Mouse (Mus musculus) heart, adult 2 months (tissue): ENCODE data around the gene Psmd9. TPM values are rescaled to one million over a fixed set of nuclear protein-coding genes. Genes with fewer than 3 reads are reported as not detected.

ENCODE experiments used
- DNase-seq, 2 experiments: peaks; one replicate each; pipeline ENCODE4 v3.0.0; 2021
- H3K27ac ChIP-seq: fragments of 200-600 bp; 2 replicates; pipeline ENCODE4 v1.8.1; 2022
- H3K27me3 ChIP-seq: fragments of 200-500 bp; 2 replicates; pipeline ENCODE4 v1.6.1; 2012; ENCODE audit warnings: mild to moderate bottlenecking, low read length, inconsistent platforms, mixed read lengths; ENCODE audit not compliant: control insufficient read depth, insufficient read depth
- H3K36me3 ChIP-seq: fragments of 200-500 bp; 2 replicates; pipeline ENCODE4 v1.6.1; 2012; ENCODE audit warnings: low read length, inconsistent platforms; ENCODE audit not compliant: control insufficient read depth, insufficient read depth
- H3K4me1 ChIP-seq: fragments of 200-500 bp; 2 replicates; pipeline ENCODE4 v1.6.1; 2011; ENCODE audit warnings: low read length; ENCODE audit not compliant: control insufficient read depth, insufficient read depth
- H3K4me3 ChIP-seq: fragments of 200-600 bp; 2 replicates; pipeline ENCODE4 v1.8.1; 2022
- H3K79me2 ChIP-seq: fragments of 200-500 bp; replicated peaks from 2 replicates; pipeline ENCODE4 v1.6.1; 2012; ENCODE audit warnings: mild to moderate bottlenecking, inconsistent platforms, low read length, moderate library complexity, mixed read lengths; ENCODE audit not compliant: control insufficient read depth, insufficient read depth
- H3K9ac ChIP-seq: fragments of 200-500 bp; 2 replicates; pipeline ENCODE4 v1.6.1; 2012; ENCODE audit warnings: low read depth, mild to moderate bottlenecking, control low read depth, inconsistent platforms, low read length, mixed read lengths
- CTCF ChIP-seq: fragments of 200-600 bp; IDR thresholded peaks from 2 replicates; pipeline ENCODE4 v1.8.1; 2022; ENCODE audit warnings: antibody characterized with exemption, mild to moderate bottlenecking, moderate library complexity
- EP300 ChIP-seq: fragments of 200-500 bp; IDR thresholded peaks from 2 replicates; pipeline ENCODE4 v1.6.1; 2011; ENCODE audit warnings: low read depth, low read length, control low read depth; ENCODE audit not compliant: insufficient read depth
- POLR2A ChIP-seq: fragments of 200-500 bp; IDR thresholded peaks from 2 replicates; pipeline ENCODE4 v1.6.1; 2011; ENCODE audit warnings: mild to moderate bottlenecking, low read depth, low read length, control low read depth; ENCODE audit not compliant: insufficient read depth
- WGBS: fragments of 180-500 bp; shearing (Covaris S2); methylation state at CpG from one replicate; pipeline ENCODE4 v1.1.7; 2018; 5-methylcytosine and 5-hydroxymethylcytosine counted together
- intact Hi-C: fragments of 180-260 bp; cut with DNase I; formaldehyde crosslinking; loops from one replicate; pipeline ENCODE4 v1.15.1; 2025
- polyA plus RNA-seq: library from polyadenylated mRNA; depleted of rRNA; stranded (reverse); fragments of >200 nt; gene quantifications from 2 replicates; pipeline ENCODE4 v1.2.3, GENCODE M21; 2012
- total RNA-seq, 2 experiments: library from RNA; stranded (reverse); gene quantifications; 2 replicates each; pipeline ENCODE4 v1.2.3; 2021

The Psmd9 gene
- total and polyA plus RNA-seq, 3 experiments, result 13.3 to 16.4 (median 14.8) TPM

DNA sequence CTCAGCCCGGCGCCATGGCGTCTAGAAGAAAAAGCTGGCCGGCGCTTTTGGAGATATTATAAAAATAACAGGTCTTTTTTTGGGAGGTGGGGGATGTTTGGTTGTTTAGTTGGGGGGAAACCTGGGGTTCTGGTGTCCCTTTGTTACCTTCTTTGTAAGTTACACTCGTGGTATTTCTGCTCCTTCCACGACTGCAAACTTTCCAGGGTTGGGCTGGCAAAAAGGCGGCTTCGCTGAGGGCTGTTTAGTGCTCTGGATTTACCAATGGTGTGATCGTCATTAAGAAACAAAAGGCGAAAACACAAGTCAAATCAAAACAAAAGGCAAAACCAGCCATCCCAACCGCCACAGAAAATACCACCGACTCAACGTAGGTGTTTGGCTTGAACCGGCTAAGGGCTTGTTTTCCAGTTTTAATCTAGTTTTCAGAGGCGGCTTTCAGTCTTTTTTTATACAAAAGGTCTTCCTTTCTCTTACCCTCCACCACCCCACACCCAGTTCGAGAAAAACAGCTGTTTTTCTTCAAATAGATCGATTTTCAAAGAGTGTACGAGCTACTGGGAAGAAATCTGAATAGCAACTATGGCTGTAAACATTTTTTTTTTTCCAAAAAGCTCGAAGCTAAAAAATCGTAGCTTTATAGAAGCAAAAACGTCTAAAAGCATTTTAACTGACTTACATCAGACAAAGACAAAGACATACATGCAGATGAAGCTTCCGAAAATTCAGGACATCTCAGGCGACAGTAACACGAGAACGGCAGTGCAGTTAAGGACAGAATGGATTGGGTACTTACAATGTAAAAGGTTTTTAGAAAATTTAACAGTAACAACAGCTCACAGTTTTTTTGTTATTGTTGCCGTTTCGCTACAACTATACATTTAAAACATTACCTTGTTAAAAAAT, 29.2 kb upstream of the Psmd9 start:
- H3K4me3 ChIP-seq, result peak overlapping the region; percentile 61
- H3K4me1 ChIP-seq, result peaks cover 16% of the 10 kb centered on the region
- peak; percentile 37 to 57 for DNase-seq
- peak overlapping the region; percentile 100 for H3K9ac ChIP-seq
- intact Hi-C loops, result no loop called here
- H3K79me2 ChIP-seq, result peaks cover 6% of the 10 kb centered on the region; the same call in 1 of the 2 replicates
- under 1% methylated on average over 28 of the region's 28 CpGs for WGBS
- peak overlapping the region; percentile 100 for H3K27ac ChIP-seq
- TF ChIP-seq CTCF (no peak), EP300 (no peak), POLR2A (no peak)
- peaks cover 10% of the 10 kb centered on the region for H3K36me3 ChIP-seq
- H3K27me3 ChIP-seq, result no peaks in the 10 kb centered on the region

DNA sequence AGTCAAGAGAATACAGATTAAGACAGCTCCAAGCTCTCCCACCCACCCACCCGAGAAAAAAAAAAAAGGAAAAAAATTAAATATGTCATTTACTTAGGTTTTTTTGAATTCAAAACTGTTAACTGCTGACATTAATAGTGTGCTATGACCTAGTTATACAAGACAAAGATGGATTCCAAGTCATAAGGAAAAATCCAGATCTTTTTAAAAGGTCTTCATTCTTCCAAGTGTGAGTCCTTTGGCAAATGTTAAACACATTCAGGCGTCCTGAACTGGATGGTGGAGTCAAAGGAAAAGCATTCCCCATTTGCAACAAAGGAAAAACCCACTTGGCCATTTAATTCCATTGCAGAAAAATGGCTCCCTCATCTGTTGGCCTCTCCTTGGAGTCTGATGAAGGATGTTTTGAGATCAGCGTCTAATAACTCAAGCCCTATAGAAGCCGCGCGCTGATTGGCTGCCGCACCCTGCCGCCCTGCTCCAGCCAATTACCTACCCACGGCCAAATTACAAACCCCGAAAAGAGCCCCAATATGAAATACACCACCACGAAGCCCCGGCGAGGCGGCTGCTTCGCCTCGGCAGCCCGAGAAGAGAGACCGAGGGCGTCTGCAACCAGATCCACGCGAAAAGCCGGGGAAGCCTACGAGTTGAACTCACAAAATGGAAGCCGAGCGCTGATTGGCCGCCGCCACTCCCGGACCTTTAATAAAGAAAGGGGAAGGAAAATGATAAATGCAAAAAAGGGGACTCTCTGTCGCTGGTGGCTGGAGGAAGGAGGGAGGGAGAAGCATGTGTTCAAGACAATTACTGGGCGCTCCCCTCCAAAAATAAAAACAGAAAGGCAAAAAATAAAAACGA, 28.3 kb upstream of the Psmd9 start:
- H3K4me3 ChIP-seq, result peak overlapping the region; percentile 61
- intact Hi-C loops, result no loop called here
- WGBS, result under 1% methylated on average over 31 of the region's 31 CpGs
- peak overlapping the region; percentile 76 for H3K9ac ChIP-seq
- H3K27ac ChIP-seq, result peak overlapping the region; percentile 100
- no peaks in the 10 kb centered on the region for H3K27me3 ChIP-seq
- H3K36me3 ChIP-seq, result peaks cover 10% of the 10 kb centered on the region
- H3K4me1 ChIP-seq, result peaks cover 14% of the 10 kb centered on the region
- peak; percentile 94 to 96 for DNase-seq
- TF ChIP-seq EP300 (peak; percentile 67; the same call in 1 of the 2 replicates), CTCF (peak; percentile 10; the same call in 1 of the 2 replicates), POLR2A (peak; percentile 99; the same call in 1 of the 2 replicates)
- peaks cover 6% of the 10 kb centered on the region; the same call in 1 of the 2 replicates for H3K79me2 ChIP-seq

DNA sequence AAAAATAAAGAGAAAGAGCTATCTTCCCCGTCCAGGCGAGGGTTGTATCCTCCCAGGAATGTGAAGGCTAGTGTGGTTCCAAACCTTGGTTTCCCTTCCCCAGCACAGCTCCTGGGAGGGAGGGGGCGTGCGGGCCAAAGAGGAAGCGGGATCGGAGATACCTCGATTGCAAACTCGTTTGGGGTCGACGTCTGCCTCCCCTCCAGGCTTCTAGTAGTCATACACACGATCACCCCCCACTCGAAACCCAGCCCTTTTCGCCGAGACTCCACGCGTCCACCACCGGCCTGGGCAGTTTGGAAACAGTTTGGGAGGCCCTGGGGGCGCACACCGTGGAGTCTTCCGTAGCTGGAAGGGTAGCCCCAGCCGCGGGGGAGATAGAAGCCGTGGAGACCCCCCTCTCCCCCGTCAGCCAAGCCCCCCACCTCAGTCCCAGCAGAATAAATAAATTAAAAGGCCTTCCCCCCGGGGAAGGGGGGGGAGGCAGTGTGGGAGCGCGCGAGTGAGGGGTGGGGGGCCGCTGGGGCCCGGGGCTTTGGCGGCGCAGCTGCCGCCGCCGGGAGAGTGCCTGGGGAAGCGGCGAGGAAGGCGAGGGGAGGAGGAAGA, 27.6 kb upstream of the Psmd9 start:
- under 1% methylated on average over 37 of the region's 38 CpGs for WGBS

DNA sequence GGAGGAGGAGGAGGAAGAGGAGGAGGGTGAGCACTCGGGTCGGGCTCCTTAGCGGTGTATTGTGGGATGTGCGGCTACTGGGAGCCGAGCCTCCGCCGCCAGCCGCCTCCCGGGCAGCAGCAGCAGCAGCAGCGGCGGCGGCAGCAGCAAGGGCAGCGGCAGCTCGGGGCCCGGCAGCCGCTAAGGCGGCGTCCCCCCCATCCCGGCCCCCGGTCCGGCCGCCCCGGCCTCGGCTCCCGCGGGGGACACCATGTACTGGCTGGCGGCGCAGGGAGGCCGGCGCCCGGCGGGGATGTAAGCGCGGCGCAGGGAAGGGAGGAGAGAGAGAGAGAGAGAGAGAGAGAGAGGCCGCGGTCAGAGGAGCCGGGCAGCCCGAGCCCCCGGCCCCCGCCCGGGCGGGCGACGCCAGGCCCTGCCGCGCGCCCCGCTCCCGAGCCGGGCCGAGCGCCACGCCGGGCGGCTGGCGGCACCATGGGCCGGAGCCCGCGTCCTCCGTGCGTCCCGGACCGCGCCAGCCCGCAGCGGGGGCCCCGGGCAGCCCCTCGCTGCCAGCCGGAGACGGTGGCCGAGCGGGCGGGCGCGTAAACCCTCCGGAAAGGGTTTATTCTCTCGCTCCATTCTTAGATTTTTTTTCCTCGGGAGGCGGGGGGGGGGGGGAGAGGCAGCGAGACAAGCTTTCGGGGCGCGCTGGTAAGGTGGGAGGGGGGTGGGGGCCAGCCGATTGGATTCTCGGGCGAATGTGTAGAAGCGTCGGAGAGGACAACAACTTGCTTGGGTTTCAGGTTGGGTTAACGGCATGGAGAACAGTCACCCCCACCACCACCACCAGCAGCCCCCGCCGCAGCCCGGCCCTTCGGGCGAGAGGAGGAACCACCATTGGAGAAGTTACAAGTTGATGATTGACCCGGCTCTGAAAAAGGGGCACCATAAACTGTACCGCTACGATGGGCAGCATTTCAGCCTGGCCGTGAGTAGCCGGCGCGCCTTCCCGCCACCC, 26.8 kb upstream of the Psmd9 start, which contains the start of gene Setd1b:
Setd1b (plus strand) TSS at position 33 of the 997 bp plus-strand sequence.
- peaks cover 7% of the 10 kb centered on the region for H3K36me3 ChIP-seq
- H3K27ac ChIP-seq, result peak within 1 kb of the TSS; percentile 100
- peaks cover 6% of the 10 kb centered on the region for H3K4me1 ChIP-seq
- under 1% methylated on average over 73 of the region's 103 CpGs for WGBS
- H3K4me3 ChIP-seq, result peak within 1 kb of the TSS; percentile 61
- H3K27me3 ChIP-seq, result no peaks in the 10 kb centered on the region
- peak; percentile 80 to 83 for DNase-seq
- intact Hi-C loops, result loop anchor here (1.0 kb wide), 1 partner anchor 8 kb away; no protein-coding TSS in a partner anchor
- peaks cover 6% of the 10 kb centered on the region for H3K79me2 ChIP-seq
- peak; percentile 61 for TF ChIP-seq POLR2A
- TF ChIP-seq EP300, result 0 out of 2 replicates have a peak, but pooled peaks have one; percentile 10
- peak; percentile 11; the same call in 1 of the 2 replicates for TF ChIP-seq CTCF
- H3K9ac ChIP-seq, result peak within 1 kb of the TSS; percentile 76

More for the DNA sequence above, 27.6 kb upstream of the Psmd9 start:
- intact Hi-C loops, result loop anchor here (1.0 kb wide), 1 partner anchor 7 kb away; no protein-coding TSS in a partner anchor
- H3K79me2 ChIP-seq, result peaks cover 6% of the 10 kb centered on the region; the same call in 1 of the 2 replicates
- no peak for TF ChIP-seq EP300
- no peak for TF ChIP-seq CTCF
- TF ChIP-seq POLR2A, result no peak
- H3K4me1 ChIP-seq, result peaks cover 12% of the 10 kb centered on the region
- DNase-seq, result peak; percentile 80
- H3K27ac ChIP-seq, result peak overlapping the region; percentile 100
- H3K36me3 ChIP-seq, result peaks cover 10% of the 10 kb centered on the region
- H3K27me3 ChIP-seq, result no peaks in the 10 kb centered on the region
- peak overlapping the region; percentile 76 for H3K9ac ChIP-seq
- peak overlapping the region; percentile 61 for H3K4me3 ChIP-seq
